Mouse (Mus musculus) macrophage (primary cell): ENCODE results near the gene Nrxn2. TPM values are rescaled to one million over a fixed set of nuclear protein-coding genes. Genes with fewer than 3 reads are reported as not detected.

Source experiments
- H3K27ac ChIP-seq: fragments of 350-480 bp; formaldehyde crosslinking; 2 replicates; pipeline ENCODE4 v1.9.0; 2021
- H3K36me3 ChIP-seq: fragments of 350-480 bp; formaldehyde crosslinking; 2 replicates; pipeline ENCODE4 v1.9.0; 2021; ENCODE audit errors: inconsistent target
- H3K4me3 ChIP-seq: fragments of 350-480 bp; formaldehyde crosslinking; 2 replicates; pipeline ENCODE4 v1.9.0; 2021; ENCODE audit errors: inconsistent target
- H3K79me2 ChIP-seq: fragments of 350-480 bp; formaldehyde crosslinking; 2 replicates; pipeline ENCODE4 v1.9.0; 2021; ENCODE audit errors: inconsistent target
- WGBS: methylation state at CpG from one replicate; pipeline ENCODE4 v1.1.7; 2026; ENCODE audit warnings: inconsistent platforms; ENCODE audit not compliant: missing documents; 5-methylcytosine and 5-hydroxymethylcytosine counted together
- polyA plus RNA-seq: library from polyadenylated mRNA; stranded (reverse); fragments of 250-400 nt; gene quantifications from 3 replicates; pipeline ENCODE4 v1.2.4, GENCODE M21; 2018; ENCODE audit warnings: inconsistent platforms

Gene Nrxn2
- polyA plus RNA-seq, 1 experiment from 2014 or later, result not detected

- no peak overlapping the region for H3K27ac ChIP-seq
- H3K4me3 ChIP-seq, result no peak overlapping the region
- no peaks in the 10 kb centered on the region for H3K36me3 ChIP-seq
- no peaks in the 10 kb centered on the region for H3K79me2 ChIP-seq
- 51% methylated on average over 8 of the region's 8 CpGs for WGBS
Measured at GRCm38 (mm10) chr19:6495714-6496113, 77.2 kb downstream of the Nrxn2 start.

- Histone ChIP-seq H3K36me3 (no peaks in the 10 kb centered on the region), H3K79me2 (no peaks in the 10 kb centered on the region), H3K27ac (no peak overlapping the region), H3K4me3 (no peak overlapping the region)
- 16% methylated on average over 6 of the region's 6 CpGs for WGBS
Measured at GRCm38 (mm10) chr19:6496462-6497149, 78.1 kb downstream of the Nrxn2 start.

GRCm38 (mm10) chr19:6497150-6497801, 78.7 kb downstream of the Nrxn2 start:
- no peak overlapping the region for H3K27ac ChIP-seq
- no peaks in the 10 kb centered on the region for H3K36me3 ChIP-seq
- WGBS, result 0% methylated on average over 28 of the region's 39 CpGs
- H3K4me3 ChIP-seq, result no peak overlapping the region
- no peaks in the 10 kb centered on the region for H3K79me2 ChIP-seq

- Histone ChIP-seq H3K36me3 (no peaks in the 10 kb centered on the region), H3K79me2 (no peaks in the 10 kb centered on the region), H3K27ac (no peak overlapping the region), H3K4me3 (no peak overlapping the region)
- 3% methylated on average over 33 of the region's 39 CpGs for WGBS
Measured at GRCm38 (mm10) chr19:6497803-6498202, 79.3 kb downstream of the Nrxn2 start.

- H3K4me3 ChIP-seq, result no peak overlapping the region
- 6% methylated on average over 31 of the region's 38 CpGs for WGBS
- H3K27ac ChIP-seq, result no peak overlapping the region
- H3K36me3 ChIP-seq, result no peaks in the 10 kb centered on the region
- H3K79me2 ChIP-seq, result no peaks in the 10 kb centered on the region
Measured at GRCm38 (mm10) chr19:6498350-6499131, 80.0 kb downstream of the Nrxn2 start.

- WGBS, result 70% methylated on average over 6 of the region's 6 CpGs
Measured at GRCm38 (mm10) chr19:6499860-6500635, 81.5 kb downstream of the Nrxn2 start.

GRCm38 (mm10) chr19:6500636-6501025, 82.1 kb downstream of the Nrxn2 start:
- H3K36me3 ChIP-seq, result no peaks in the 10 kb centered on the region
- WGBS, result 38% methylated on average over 1 of the region's 2 CpGs
- no peak overlapping the region for H3K4me3 ChIP-seq
- H3K27ac ChIP-seq, result no peak overlapping the region
- no peaks in the 10 kb centered on the region for H3K79me2 ChIP-seq

More at GRCm38 (mm10) chr19:6499860-6500635, 81.5 kb downstream of the Nrxn2 start:
- Histone ChIP-seq H3K27ac (no peak overlapping the region), H3K36me3 (no peaks in the 10 kb centered on the region), H3K79me2 (no peaks in the 10 kb centered on the region), H3K4me3 (no peak overlapping the region)

GRCm38 (mm10) chr19:6502035-6502541, 83.6 kb downstream of the Nrxn2 start:
- Histone ChIP-seq H3K36me3 (no peaks in the 10 kb centered on the region), H3K79me2 (no peaks in the 10 kb centered on the region), H3K27ac (no peak overlapping the region), H3K4me3 (no peak overlapping the region)
- WGBS, result 4% methylated on average over 25 of the region's 25 CpGs

- Histone ChIP-seq H3K79me2 (no peaks in the 10 kb centered on the region), H3K27ac (no peak overlapping the region), H3K36me3 (no peaks in the 10 kb centered on the region), H3K4me3 (no peak overlapping the region)
- 7% methylated on average over 20 of the region's 20 CpGs for WGBS
Measured at GRCm38 (mm10) chr19:6502543-6503319, 84.2 kb downstream of the Nrxn2 start.

- no peak overlapping the region for H3K4me3 ChIP-seq
- WGBS, result 30% methylated on average over 9 of the region's 16 CpGs
- no peaks in the 10 kb centered on the region for H3K79me2 ChIP-seq
- no peak overlapping the region for H3K27ac ChIP-seq
- H3K36me3 ChIP-seq, result no peaks in the 10 kb centered on the region
Measured at GRCm38 (mm10) chr19:6503926-6504655, 85.6 kb downstream of the Nrxn2 start.

GRCm38 (mm10) chr19:6504656-6505045, 86.1 kb downstream of the Nrxn2 start:
- Histone ChIP-seq H3K27ac (no peak overlapping the region), H3K36me3 (no peaks in the 10 kb centered on the region), H3K79me2 (no peaks in the 10 kb centered on the region), H3K4me3 (no peak overlapping the region)
- WGBS, result 85% methylated on average over 11 of the region's 12 CpGs

GRCm38 (mm10) chr19:6507393-6507792, 88.9 kb downstream of the Nrxn2 start:
- Histone ChIP-seq H3K36me3 (no peaks in the 10 kb centered on the region), H3K4me3 (no peak overlapping the region)
- 65% methylated on average over 10 of the region's 10 CpGs for WGBS

GRCm38 (mm10) chr19:6509881-6510280, 91.3 kb downstream of the Nrxn2 start:
- Histone ChIP-seq H3K27ac (no peak overlapping the region), H3K4me3 (no peak overlapping the region), H3K79me2 (no peaks in the 10 kb centered on the region), H3K36me3 (no peaks in the 10 kb centered on the region)
- 77% methylated on average over 10 of the region's 10 CpGs for WGBS

More at GRCm38 (mm10) chr19:6507393-6507792, 88.9 kb downstream of the Nrxn2 start:
- no peaks in the 10 kb centered on the region for H3K79me2 ChIP-seq
- no peak overlapping the region for H3K27ac ChIP-seq
